Mouse (Mus musculus) left cerebral cortex, adult 2 months (tissue): ENCODE results near the gene Nav3. TPM values are rescaled to one million over a fixed set of nuclear protein-coding genes. Genes with fewer than 3 reads are reported as not detected.

Source experiments
- DNase-seq, 2 experiments: peaks; one replicate each; pipeline ENCODE4 v3.0.0; 2021 to 2022; ENCODE audit warnings: low spot score in 2 of 2, mixed read lengths in 1 of 2; ENCODE audit errors: extremely low spot score in 1 of 2
- H3K27ac ChIP-seq: fragments of 200-600 bp; 2 replicates; pipeline ENCODE4 v1.8.1; 2022
- H3K4me3 ChIP-seq: fragments of 200-600 bp; 2 replicates; pipeline ENCODE4 v1.8.1; 2022
- CTCF ChIP-seq: fragments of 200-600 bp; IDR thresholded peaks from 2 replicates; pipeline ENCODE4 v1.8.1; 2022; ENCODE audit warnings: antibody characterized with exemption, mild to moderate bottlenecking, moderate library complexity
- intact Hi-C: fragments of 180-260 bp; cut with DNase I; formaldehyde crosslinking; loops from one replicate; pipeline ENCODE4 v1.15.1; 2025
- total RNA-seq, 2 experiments: library from RNA; stranded (reverse); gene quantifications; 2 replicates each; pipeline ENCODE4 v1.2.3; 2021

Nav3 gene
- total RNA-seq, 2 experiments from 2014 or later, result 116 to 136 TPM

GRCm38 (mm10) chr10:110372724-110373455 is 83.1 kb downstream of the Nav3 start:
- Histone ChIP-seq H3K27ac (no peak overlapping the region), H3K4me3 (no peak overlapping the region)
- intact Hi-C loops, result no loop called here
- no peak for TF ChIP-seq CTCF
- no peak for DNase-seq

- Histone ChIP-seq H3K27ac (no peak overlapping the region), H3K4me3 (no peak overlapping the region)
- intact Hi-C loops, result no loop called here
- TF ChIP-seq CTCF, result no peak
- DNase-seq, result no peak
These were observed 103.9 kb downstream of the Nav3 start for GRCm38 (mm10) chr10:110352148-110352547.

GRCm38 (mm10) chr10:110330030-110330429 is 126.0 kb downstream of the Nav3 start:
- Histone ChIP-seq H3K27ac (no peak overlapping the region), H3K4me3 (no peak overlapping the region)
- no peak for DNase-seq
- TF ChIP-seq CTCF, result no peak
- intact Hi-C loops, result no loop called here

- TF ChIP-seq CTCF, result no peak
- no peak for DNase-seq
- no peak overlapping the region for H3K27ac ChIP-seq
- no peak overlapping the region for H3K4me3 ChIP-seq
- intact Hi-C loops, result no loop called here
These were observed 126.4 kb downstream of the Nav3 start for GRCm38 (mm10) chr10:110329629-110330028.

- TF ChIP-seq CTCF, result no peak
- intact Hi-C loops, result no loop called here
- Histone ChIP-seq H3K4me3 (no peak overlapping the region), H3K27ac (no peak overlapping the region)
- DNase-seq, result no peak
These were observed 133.8 kb downstream of the Nav3 start for GRCm38 (mm10) chr10:110322082-110322632.

- no peak for DNase-seq
- no peak for TF ChIP-seq CTCF
- Histone ChIP-seq H3K4me3 (no peak overlapping the region), H3K27ac (no peak overlapping the region)
- intact Hi-C loops, result no loop called here
These were observed 138.7 kb downstream of the Nav3 start for GRCm38 (mm10) chr10:110317275-110317674.

- intact Hi-C loops, result no loop called here
- no peak overlapping the region for H3K4me3 ChIP-seq
- no peak for TF ChIP-seq CTCF
- H3K27ac ChIP-seq, result no peak overlapping the region
- no peak for DNase-seq
These were observed 141.5 kb downstream of the Nav3 start for GRCm38 (mm10) chr10:110314525-110314924.

- Histone ChIP-seq H3K4me3 (no peak overlapping the region), H3K27ac (no peak overlapping the region)
- DNase-seq, result no peak
- intact Hi-C loops, result no loop called here
- TF ChIP-seq CTCF, result no peak
These were observed 142.0 kb downstream of the Nav3 start for GRCm38 (mm10) chr10:110313959-110314358.

GRCm38 (mm10) chr10:110309511-110309910 is 146.5 kb downstream of the Nav3 start:
- TF ChIP-seq CTCF, result no peak
- DNase-seq, result no peak
- intact Hi-C loops, result loop anchor here (2.0 to 5.0 kb wide), 2 partner anchors 33 to 72 kb away; no protein-coding TSS in a partner anchor
- no peak overlapping the region; the same call in 1 of the 2 replicates for H3K27ac ChIP-seq
- no peak overlapping the region for H3K4me3 ChIP-seq

GRCm38 (mm10) chr10:110305609-110306008 is 150.4 kb downstream of the Nav3 start:
- Histone ChIP-seq H3K4me3 (no peak overlapping the region), H3K27ac (no peak overlapping the region)
- intact Hi-C loops, result loop anchor here (5.0 kb wide), 1 partner anchor 68 kb away; no protein-coding TSS in a partner anchor
- no peak for DNase-seq
- no peak for TF ChIP-seq CTCF

- intact Hi-C loops, result no loop called here
- no peak overlapping the region for H3K27ac ChIP-seq
- TF ChIP-seq CTCF, result no peak
- no peak for DNase-seq
- H3K4me3 ChIP-seq, result no peak overlapping the region
These were observed 165.9 kb downstream of the Nav3 start for GRCm38 (mm10) chr10:110290016-110290623.

GRCm38 (mm10) chr10:110283879-110284278 is 172.1 kb downstream of the Nav3 start:
- Histone ChIP-seq H3K4me3 (no peak overlapping the region), H3K27ac (no peak overlapping the region)
- TF ChIP-seq CTCF, result no peak
- intact Hi-C loops, result no loop called here
- DNase-seq, result no peak

GRCm38 (mm10) chr10:110272818-110273217 is 183.2 kb downstream of the Nav3 start:
- Histone ChIP-seq H3K4me3 (no peak overlapping the region), H3K27ac (no peak overlapping the region)
- TF ChIP-seq CTCF, result no peak
- DNase-seq, result no peak
- intact Hi-C loops, result no loop called here
